Mouse (Mus musculus): ENCODE results near the gene Dnah5. TPM values are rescaled to one million over a fixed set of nuclear protein-coding genes. Genes with fewer than 3 reads are reported as not detected.

Dnah5 gene
- polyA plus RNA-seq, 1 experiment from 2014 or later = 0.08 TPM

GRCm38 (mm10) chr15:28515176-28515575 is 311.6 kb downstream of the Dnah5 start:
- Histone ChIP-seq H3K4me3 (no peak overlapping the region), H3K27ac (no peak overlapping the region), H3K36me3 (ENCODE audit: poor library complexity, severe bottlenecking) (no peaks in the 10 kb centered on the region), H3K4me2 (no peak overlapping the region), H3K4me1 (no peaks in the 10 kb centered on the region), H3K9me3 (replicated peaks) (no peaks in the 10 kb centered on the region), H3K9ac (no peak overlapping the region), H3K27me3 (no peaks in the 10 kb centered on the region)
- WGBS = 67% methylated on average over 4 of the region's 4 CpGs
- ATAC-seq = no peak

Other genes with a start within 250 kb of the Dnah5 start
- gene Trio, start 177.9 kb upstream of the Dnah5 start, polyA plus RNA-seq (2015; fragmentation: Nextera tagmentation; extraction: Ambion mirVana) = 36.0 and 39.4 TPM in 2 replicates